ENCODE assay signal across 8 mouse cellular contexts in genomic region chr4:89128080-89128936, GRCm38 (mm10). TPM values are rescaled to one million over a fixed set of nuclear protein-coding genes. Genes with fewer than 3 reads are reported as not detected.
DNase-seq lines count a peak whose midpoint lies in the region; ATAC-seq lines count a peak whose summit lies in the region.

No protein-coding gene starts in this region.

- no peak overlapping the region for H3K4me2 ChIP-seq in neural tube, embryonic 15.5 days
- no peak overlapping the region for H3K4me2 ChIP-seq in forebrain, embryonic 14.5 days (ENCODE audit: low read length)
- H3K4me2 ChIP-seq in liver, embryonic 11.5 days, result peak overlapping the region; percentile 40

- 29% methylated on average over 20 of the region's 20 CpGs for WGBS in neural tube, embryonic 15.5 days
- 36% methylated on average over 20 of the region's 20 CpGs for WGBS in forebrain, embryonic 14.5 days
- WGBS in liver, embryonic 11.5 days, result 28% methylated on average over 20 of the region's 20 CpGs

- no peaks in the 10 kb centered on the region for H3K9me3 ChIP-seq in neural tube, embryonic 15.5 days (replicated peaks)
- H3K9me3 ChIP-seq in forebrain, embryonic 14.5 days (replicated peaks; ENCODE audit: control insufficient read depth, low read length), result no peaks in the 10 kb centered on the region
- no peaks in the 10 kb centered on the region for H3K9me3 ChIP-seq in liver, embryonic 11.5 days (ENCODE audit: control insufficient read depth, low read length)

- H3K4me3 ChIP-seq in neural tube, embryonic 15.5 days (replicated peaks), result no peak overlapping the region
- H3K4me3 ChIP-seq in forebrain, embryonic 14.5 days (ENCODE audit: low read depth, low read length), result no peak overlapping the region
- H3K4me3 ChIP-seq in liver, embryonic 11.5 days (ENCODE audit: low read depth, low read length), result no peak overlapping the region

- H3K4me1 ChIP-seq in neural tube, embryonic 15.5 days, result peaks cover 6% of the 10 kb centered on the region; the same call in 1 of the 2 replicates
- no peaks in the 10 kb centered on the region for H3K4me1 ChIP-seq in forebrain, embryonic 14.5 days (ENCODE audit: control insufficient read depth, insufficient read depth, low read length)
- H3K4me1 ChIP-seq in liver, embryonic 11.5 days (replicated peaks; ENCODE audit: control insufficient read depth, insufficient read depth, low read length), result 0 out of 2 replicates have a peak, but pooled peaks cover 5% of the 10 kb centered on the region

- DNase-seq in neural tube, embryonic 10.5 days (ENCODE audit: extremely low spot score, low spot score), result peak; percentile 73
- peak; percentile 36 to 40 for DNase-seq in adrenal gland, adult 18-20 months (ENCODE audit: low spot score in 2 of 2)
- peak; percentile 56 for DNase-seq in forebrain, embryonic 14.5 days (ENCODE audit: low spot score)
- peak; percentile 60 for DNase-seq in hindlimb bud, embryonic 11.5 days (ENCODE audit: extremely low spot score, low read depth, low spot score)
- peak; percentile 67 for DNase-seq in liver, embryonic 11.5 days (ENCODE audit: low spot score)
- DNase-seq in natural killer cell, adult 2 months (ENCODE audit: low spot score in 2 of 2), result no peak

- no peaks in the 10 kb centered on the region for H3K27me3 ChIP-seq in neural tube, embryonic 15.5 days (replicated peaks)
- H3K27me3 ChIP-seq in forebrain, embryonic 14.5 days (replicated peaks; ENCODE audit: control insufficient read depth, insufficient read depth, low read length), result no peaks in the 10 kb centered on the region
- H3K27me3 ChIP-seq in liver, embryonic 11.5 days (replicated peaks; ENCODE audit: control insufficient read depth, insufficient read depth, low read length), result no peaks in the 10 kb centered on the region

- H3K27ac ChIP-seq in neural tube, embryonic 15.5 days (replicated peaks), result no peak overlapping the region
- H3K27ac ChIP-seq in forebrain, embryonic 14.5 days (ENCODE audit: low read depth, low read length), result no peak overlapping the region
- H3K27ac ChIP-seq in liver, embryonic 11.5 days (ENCODE audit: low read depth, low read length), result peak overlapping the region; percentile 57; the same call in 1 of the 2 replicates

- no peak overlapping the region for H3K9ac ChIP-seq in neural tube, embryonic 15.5 days (replicated peaks)
- H3K9ac ChIP-seq in forebrain, embryonic 14.5 days (ENCODE audit: low read length), result no peak overlapping the region
- no peak overlapping the region for H3K9ac ChIP-seq in liver, embryonic 11.5 days (ENCODE audit: low read depth, low read length)

- no peaks in the 10 kb centered on the region for H3K36me3 ChIP-seq in neural tube, embryonic 15.5 days
- no peaks in the 10 kb centered on the region for H3K36me3 ChIP-seq in forebrain, embryonic 14.5 days (ENCODE audit: control insufficient read depth, insufficient read depth, low read length)
- no peaks in the 10 kb centered on the region for H3K36me3 ChIP-seq in liver, embryonic 11.5 days (ENCODE audit: control insufficient read depth, insufficient read depth, low read length)

- no peak for ATAC-seq in neural tube, embryonic 15.5 days (ENCODE audit: low FRiP score)
- peak; percentile 67 for ATAC-seq in forebrain, embryonic 14.5 days
- ATAC-seq in liver, embryonic 11.5 days (replicated peaks; ENCODE audit: low FRiP score), result peak; percentile 72
- peak; percentile 76 for ATAC-seq in monocyte, adult 5-6 weeks (replicated peaks; ENCODE audit: insufficient number of reproducible peaks, low FRiP score, low TSS enrichment, poor library complexity, severe bottlenecking)

RNA-seq across cellular contexts. Expression of gene Mtap, which starts 8.6 kb away (rescaled TPM):
- polyA plus RNA-seq in neural tube, embryonic 15.5 days (2015; fragmentation: Nextera tagmentation; extraction: Ambion mirVana), result 27.1 and 40.4 TPM in 2 replicates
- 10 to 100 TPM; 26.4 to 44.8 TPM for total RNA-seq in adrenal gland, adult 18-20 months (2021)
- polyA plus RNA-seq in forebrain, embryonic 14.5 days (2014; fragmentation: Nextera tagmentation; extraction: Ambion mirVana), result 31.7 and 34.3 TPM in 2 replicates
- polyA plus RNA-seq in liver, embryonic 11.5 days (2014; fragmentation: Nextera tagmentation; extraction: Ambion mirVana), result 80.2 and 83.7 TPM in 2 replicates
- 12.1 to 25.9 TPM (median 24.6 TPM) in 3 replicates for total RNA-seq in monocyte, adult 5-6 weeks (2017)

Comparison
In these comparisons a context has a peak if more than half of its experiments do, and no peak if none do; other contexts are left out.
1. DNase-seq: peak in neural tube, embryonic 10.5 days (single experiment), adrenal gland, adult 18-20 months (2 of 2), forebrain, embryonic 14.5 days (single experiment), hindlimb bud, embryonic 11.5 days (single experiment) and liver, embryonic 11.5 days (single experiment); none in natural killer cell, adult 2 months (0 of 2).